Mouse (Mus musculus) myocyte (in vitro differentiated cells): ENCODE data around the gene Dcaf5.

Source experiments
- MAX ChIP-seq: IDR thresholded peaks from one replicate; pipeline ENCODE4 v1.6.1; 2011; ENCODE audit warnings: low read depth, mild to moderate bottlenecking, control low read depth
- MYOG ChIP-seq, 3 experiments: IDR thresholded peaks; one replicate each; pipeline ENCODE4 v1.6.1; 2011; ENCODE audit warnings: control low read depth in 2 of 3, low read depth in 2 of 3, mild to moderate bottlenecking in 2 of 3; ENCODE audit not compliant: insufficient read length in 2 of 3, control insufficient read depth in 1 of 3, insufficient read depth in 1 of 3
- POLR2A ChIP-seq: IDR thresholded peaks from one replicate; pipeline ENCODE4 v1.6.1; 2011; ENCODE audit warnings: low read depth, mild to moderate bottlenecking, control low read depth, moderate library complexity; ENCODE audit not compliant: insufficient read length
- POLR2AphosphoS2 ChIP-seq: IDR thresholded peaks from one replicate; pipeline ENCODE4 v1.6.1; 2011; ENCODE audit warnings: low read depth, control low read depth; ENCODE audit not compliant: insufficient read length
- TCF12 ChIP-seq: IDR thresholded peaks from one replicate; pipeline ENCODE4 v1.6.1; 2011; ENCODE audit warnings: mild to moderate bottlenecking, control low read depth; ENCODE audit not compliant: poor library complexity, insufficient read depth, severe bottlenecking
- USF1 ChIP-seq: IDR thresholded peaks from one replicate; pipeline ENCODE4 v1.6.1; 2011; ENCODE audit warnings: low read depth, mild to moderate bottlenecking, control low read depth, moderate library complexity

- no peak for TF ChIP-seq MAX
- TF ChIP-seq MYOG (IDR thresholded peaks at IDR 0.05; ENCODE audit: control insufficient read depth in 1 of 3, insufficient read depth in 1 of 3, insufficient read length in 2 of 3, low read depth in 2 of 3): no peak
- TF ChIP-seq POLR2A: no peak
- no peak for TF ChIP-seq POLR2AphosphoS2
- no peak for TF ChIP-seq TCF12
- no peak for TF ChIP-seq USF1
These were observed 42.4 kb downstream of the Dcaf5 start for GRCm38 (mm10) chr12:80394045-80394444.
